Mouse (Mus musculus): Measurements from ENCODE around the gene Ptpn3.
"Not testable (repeated sequence)": the region's sequence is repeated elsewhere in the genome, so short reads cannot be mapped to it uniquely, and the experiment has no call there.

Ptpn3 gene

GRCm38 (mm10) chr4:57228601-57229520, 72.8 kb downstream of the Ptpn3 start:
- no peak for DNase-seq (ENCODE audit: low read depth in 2 of 2, low spot score in 2 of 2)

DNA sequence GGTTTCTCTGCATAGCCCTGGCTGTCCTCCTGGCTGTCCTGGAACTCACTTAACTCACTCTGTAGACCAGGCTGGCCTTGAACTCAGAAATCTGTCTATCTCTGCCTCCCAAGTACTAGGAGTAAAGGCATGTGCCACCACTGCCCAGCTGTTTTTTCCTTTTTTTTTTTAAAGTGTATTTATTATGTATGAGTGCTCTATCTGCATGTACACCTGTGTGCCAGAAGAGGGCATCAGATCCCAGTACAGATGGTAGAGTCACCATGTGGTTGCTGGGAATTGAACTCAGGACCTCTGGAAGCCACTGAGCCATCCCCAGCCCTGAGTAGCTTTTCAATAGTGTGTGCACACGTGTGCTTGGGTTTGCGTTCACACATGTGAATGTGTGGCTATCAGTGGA, 76.9 kb downstream of the Ptpn3 start:
- DNase-seq (ENCODE audit: low read depth in 2 of 2, low spot score in 2 of 2), result no peak

GRCm38 (mm10) chr4:57217746-57218145, 83.9 kb downstream of the Ptpn3 start:
- DNase-seq (ENCODE audit: low read depth in 2 of 2, low spot score in 2 of 2), result no peak

- no peak for DNase-seq (ENCODE audit: low read depth in 2 of 2, low spot score in 2 of 2)
Observed at GRCm38 (mm10) chr4:57216535-57216934, 85.1 kb downstream of the Ptpn3 start.

DNA sequence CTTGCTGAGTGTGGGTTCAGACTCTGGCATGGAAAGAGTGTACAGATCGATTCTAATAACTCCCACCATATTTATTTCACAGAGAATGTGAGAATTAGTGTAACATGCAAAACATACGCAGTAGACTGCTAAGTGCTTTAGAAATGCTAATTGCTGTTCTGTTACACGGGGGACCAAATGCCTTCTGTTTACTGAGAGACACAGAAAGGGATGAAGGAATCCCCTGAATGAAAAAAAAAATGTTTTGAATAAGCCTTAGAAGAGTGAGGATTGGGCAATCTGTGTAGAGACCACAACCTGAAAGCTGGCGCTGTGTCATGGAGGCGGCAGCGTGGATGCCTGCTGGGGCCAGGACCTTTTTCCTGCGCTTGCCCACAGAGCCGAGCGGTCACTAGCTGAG, 86.8 kb downstream of the Ptpn3 start:
- DNase-seq (ENCODE audit: low read depth in 2 of 2, low spot score in 2 of 2), result no peak

- no peak for DNase-seq (ENCODE audit: low read depth in 2 of 2, low spot score in 2 of 2)
Observed at GRCm38 (mm10) chr4:57214114-57214513, 87.5 kb downstream of the Ptpn3 start.

- DNase-seq (ENCODE audit: low read depth in 2 of 2, low spot score in 2 of 2), result no peak
Observed at GRCm38 (mm10) chr4:57211706-57212105, 89.9 kb downstream of the Ptpn3 start.

DNA sequence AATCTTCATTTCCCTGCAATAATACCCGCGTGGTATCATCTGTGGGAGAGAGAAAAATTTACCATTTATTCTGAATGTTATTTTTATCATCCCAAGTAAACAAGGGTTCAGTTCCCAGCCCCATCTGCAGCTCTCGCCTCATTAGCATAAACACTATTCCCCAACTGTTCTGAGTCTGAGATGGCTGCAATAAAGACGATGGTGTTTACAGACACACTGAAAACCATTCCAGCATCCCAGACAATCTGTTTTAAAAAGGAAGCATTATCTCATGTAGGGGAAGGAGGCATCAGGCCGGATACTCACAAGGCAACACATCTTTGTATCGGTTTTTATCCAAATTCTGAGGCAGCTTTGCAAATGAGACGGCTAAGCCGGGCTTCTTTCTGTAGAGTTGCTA, 95.7 kb downstream of the Ptpn3 start:
- no peak for DNase-seq (ENCODE audit: low read depth in 2 of 2, low spot score in 2 of 2)

- DNase-seq (ENCODE audit: low read depth in 2 of 2, low spot score in 2 of 2), result no peak
Observed at GRCm38 (mm10) chr4:57204780-57205179, 96.9 kb downstream of the Ptpn3 start.

DNA sequence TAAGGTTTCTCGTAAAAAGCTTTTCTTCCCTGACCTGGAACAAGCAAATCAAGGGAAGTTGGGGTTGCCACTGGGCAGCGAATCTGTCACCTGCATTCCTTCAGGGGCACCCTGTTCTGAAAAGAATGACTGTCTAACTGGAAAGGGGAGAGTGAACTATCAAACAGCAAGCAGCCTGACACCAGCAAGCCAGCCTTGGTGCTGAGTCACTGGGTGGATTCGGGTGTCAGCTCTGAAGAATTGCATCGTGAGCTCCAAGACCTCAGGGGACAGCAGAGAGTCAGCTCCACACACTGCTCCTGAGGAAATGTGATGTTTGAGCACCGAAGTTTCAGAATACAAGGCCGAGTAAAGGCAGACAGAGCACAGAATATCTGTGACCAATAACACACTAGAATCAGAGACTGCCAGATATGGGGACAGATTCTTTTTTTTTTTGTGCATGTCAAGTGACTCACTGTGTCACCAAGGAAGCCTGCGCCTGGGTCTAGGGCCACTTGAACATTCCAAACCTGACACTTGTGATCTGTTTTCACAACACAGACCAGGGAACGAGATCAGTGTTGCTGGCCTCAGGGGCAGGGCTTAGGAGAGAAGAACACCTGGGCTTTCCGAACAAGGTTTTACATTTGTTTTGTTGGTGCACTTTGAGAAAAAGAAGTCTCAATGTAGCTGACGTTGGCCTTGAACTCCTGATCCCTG, 98.8 kb downstream of the Ptpn3 start:
- no peak for DNase-seq (ENCODE audit: low read depth in 2 of 2, low spot score in 2 of 2)

GRCm38 (mm10) chr4:57202132-57202531, 99.5 kb downstream of the Ptpn3 start:
- DNase-seq (ENCODE audit: low read depth in 2 of 2, low spot score in 2 of 2), result no peak

DNA sequence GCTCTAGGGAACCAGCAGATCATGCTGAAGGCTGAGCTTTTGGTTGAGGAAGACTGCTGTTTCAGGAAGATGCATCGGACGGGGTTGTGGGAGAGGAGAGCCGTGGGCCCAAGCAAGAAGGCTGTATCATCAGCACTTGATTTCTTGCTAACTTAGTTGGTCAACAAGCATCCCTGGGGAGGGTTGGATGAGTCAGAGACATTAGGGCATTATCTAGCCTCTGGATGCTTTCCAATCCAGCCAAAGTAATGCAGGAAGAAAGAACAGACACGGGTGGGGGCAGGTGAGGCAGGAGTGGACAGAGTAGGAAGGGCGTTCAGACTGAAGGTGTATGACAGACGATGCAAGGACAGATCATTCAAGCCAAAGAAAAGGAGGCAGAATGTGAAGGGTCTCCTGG, 101.0 kb downstream of the Ptpn3 start:
- no peak for DNase-seq (ENCODE audit: low read depth in 2 of 2, low spot score in 2 of 2)

DNA sequence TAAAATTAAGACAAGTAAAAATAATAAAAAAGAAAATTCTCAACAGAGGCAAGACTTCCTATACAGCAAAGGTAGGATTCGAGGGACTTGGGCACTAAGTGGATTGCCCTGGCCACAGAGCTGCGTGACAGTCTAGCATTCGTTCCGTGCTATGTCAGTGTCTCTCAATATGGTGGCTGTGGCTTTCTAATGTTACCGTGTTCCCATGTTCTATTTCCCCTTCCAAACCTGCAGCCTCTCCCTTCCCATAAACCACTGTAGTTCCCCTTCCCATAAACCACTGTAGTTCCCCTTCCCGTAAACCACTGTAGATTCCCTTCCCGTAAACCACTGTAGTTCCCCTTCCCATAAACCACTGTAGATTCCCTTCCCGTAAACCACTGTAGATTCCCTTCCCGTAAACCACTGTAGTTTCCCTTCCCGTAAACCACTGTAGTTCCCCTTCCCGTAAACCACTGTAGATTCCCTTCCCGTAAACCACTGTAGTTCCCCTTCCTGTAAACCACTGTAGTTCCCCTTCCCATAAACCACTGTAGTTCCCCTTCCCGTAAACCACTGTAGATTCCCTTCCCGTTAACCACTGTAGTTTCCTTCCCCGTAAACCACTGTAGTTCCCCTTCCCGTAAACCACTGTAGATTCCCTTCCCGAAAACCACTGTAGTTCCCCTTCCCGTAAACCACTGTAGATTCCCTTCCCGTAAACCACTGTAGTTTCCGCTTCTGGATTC, 102.8 kb downstream of the Ptpn3 start:
- not testable (repeated sequence) for DNase-seq (ENCODE audit: low read depth in 2 of 2, low spot score in 2 of 2)

DNA sequence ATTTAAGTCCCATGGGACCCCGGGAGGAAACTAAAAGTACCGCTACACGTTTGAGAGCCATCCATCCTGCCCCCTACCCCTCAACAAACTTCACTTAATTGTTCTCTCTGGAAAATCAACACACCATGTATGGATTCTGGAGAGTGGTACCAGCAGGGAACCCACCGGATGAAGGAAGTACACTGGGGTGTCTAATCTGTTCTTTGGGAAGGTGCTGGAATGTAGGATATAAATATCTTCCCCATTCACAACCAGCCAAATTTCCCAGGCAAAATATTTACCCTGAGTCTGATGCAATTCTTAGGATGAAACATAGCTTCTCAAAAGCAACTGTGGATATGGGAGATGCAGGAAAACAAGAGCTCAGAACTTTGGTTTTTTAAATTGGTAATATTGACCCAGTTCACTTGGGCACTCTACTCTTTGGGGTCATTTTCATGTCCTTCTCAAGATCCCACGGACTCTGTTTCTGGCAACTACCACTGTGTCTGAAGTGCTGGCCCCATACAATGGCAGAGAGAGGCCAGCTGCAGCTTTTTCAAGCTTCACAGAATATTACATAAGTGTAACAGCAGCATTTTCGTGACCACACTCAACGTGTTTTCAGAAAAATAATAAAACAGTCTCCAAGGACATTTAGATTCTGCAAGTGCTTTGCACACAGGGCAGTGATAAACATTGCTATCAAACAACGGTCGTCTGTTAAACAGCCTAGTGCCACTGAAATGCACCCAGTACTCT, 109.9 kb downstream of the Ptpn3 start:
- DNase-seq (ENCODE audit: low read depth in 2 of 2, low spot score in 2 of 2), result no peak

DNA sequence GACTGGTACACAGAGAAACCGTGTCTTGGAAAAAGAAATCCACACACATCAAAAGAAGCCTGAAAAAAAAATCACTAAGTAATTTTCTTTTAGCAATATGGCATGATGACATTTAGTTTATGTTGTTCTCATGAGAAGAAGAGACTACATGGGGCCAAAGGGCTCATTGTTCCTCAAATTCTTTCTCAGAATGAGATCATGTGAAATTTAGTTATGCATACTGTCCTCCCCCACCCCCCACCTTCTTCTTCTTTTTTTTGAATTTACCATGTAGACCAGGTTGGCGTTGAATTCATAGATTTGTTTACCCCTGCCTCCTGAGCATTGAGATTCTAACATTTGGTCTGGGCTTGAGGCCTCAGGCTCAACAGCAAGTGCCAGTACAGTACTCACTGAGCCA, 111.8 kb downstream of the Ptpn3 start:
- no peak for DNase-seq (ENCODE audit: low read depth in 2 of 2, low spot score in 2 of 2)

GRCm38 (mm10) chr4:57186035-57186434, 115.6 kb downstream of the Ptpn3 start:
- no peak for DNase-seq (ENCODE audit: low read depth in 2 of 2, low spot score in 2 of 2)

DNA sequence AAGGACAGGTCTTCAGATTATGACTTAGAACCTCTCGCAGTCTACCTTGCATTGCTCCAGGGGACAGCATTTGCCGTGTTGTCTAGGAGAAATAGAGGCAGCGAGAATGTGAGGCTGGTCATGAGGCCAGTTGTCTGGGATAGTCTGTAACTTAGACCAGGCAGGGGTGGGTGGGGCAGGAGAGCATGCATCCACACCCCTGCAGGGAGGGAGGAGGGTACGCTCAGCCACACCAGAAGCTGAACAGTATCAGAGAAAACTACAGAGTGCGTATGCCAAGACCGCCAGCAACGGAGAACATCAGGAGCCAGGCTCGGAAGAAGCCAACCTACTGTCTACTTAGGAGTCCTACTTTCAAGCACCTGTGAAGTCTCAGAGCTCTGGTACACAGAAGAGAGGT, 116.2 kb downstream of the Ptpn3 start:
- DNase-seq (ENCODE audit: low read depth in 2 of 2, low spot score in 2 of 2), result no peak

DNA sequence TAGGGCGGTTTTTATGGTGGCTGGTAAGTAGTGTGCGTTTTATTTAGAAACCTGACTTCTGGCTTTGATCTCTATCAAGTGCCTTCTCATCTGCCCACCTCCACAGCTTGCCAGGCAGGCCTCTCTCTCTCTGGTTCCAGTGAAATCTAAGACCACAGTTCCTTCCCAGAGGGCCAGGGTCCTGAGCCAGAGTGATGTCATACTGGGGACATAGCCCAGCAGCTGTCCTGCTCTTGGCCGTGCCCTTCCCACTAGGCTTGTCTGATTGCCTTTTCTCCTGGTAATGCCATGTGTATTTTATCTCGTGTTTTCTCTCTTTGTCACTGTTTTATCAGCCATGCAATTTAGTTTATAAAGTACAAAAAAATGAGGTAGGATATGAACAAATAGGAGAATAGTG, 118.1 kb downstream of the Ptpn3 start:
- DNase-seq (ENCODE audit: low read depth in 2 of 2, low spot score in 2 of 2), result no peak

DNA sequence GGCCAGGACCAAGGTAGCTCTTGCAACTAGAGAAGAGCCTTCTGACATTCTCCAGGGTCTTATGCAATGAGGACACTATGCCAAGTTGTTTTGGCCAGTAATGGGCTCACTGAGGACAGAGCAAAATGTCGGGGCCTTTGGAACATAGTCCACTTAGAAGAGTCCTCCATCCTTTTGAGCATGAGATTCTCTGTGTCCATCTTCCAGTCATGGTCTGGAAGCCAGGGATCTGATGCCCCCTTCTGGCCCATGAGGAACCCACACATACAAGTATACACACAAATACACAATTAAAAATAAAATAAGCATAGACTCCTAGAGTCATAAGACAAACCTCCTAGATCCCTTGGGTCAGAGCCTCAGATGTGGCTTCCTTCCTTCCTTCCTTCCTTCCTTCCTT, 120.1 kb downstream of the Ptpn3 start:
- no peak for DNase-seq (ENCODE audit: low read depth in 2 of 2, low spot score in 2 of 2)

GRCm38 (mm10) chr4:57178881-57179280, 122.8 kb downstream of the Ptpn3 start:
- no peak for DNase-seq (ENCODE audit: low read depth in 2 of 2, low spot score in 2 of 2)

- DNase-seq (ENCODE audit: low read depth in 2 of 2, low spot score in 2 of 2), result no peak
Observed at GRCm38 (mm10) chr4:57175329-57175728, 126.3 kb downstream of the Ptpn3 start.
